Mouse (Mus musculus) retina, postnatal 1 day (tissue): ENCODE results near the gene Ankrd24.

Experiments used
- DNase-seq: peaks from one replicate; pipeline ENCODE4 v3.0.0-alpha.2; 2012

The Ankrd24 gene

GRCm38 (mm10) chr10:81605974-81606751 is 22.2 kb upstream of the Ankrd24 start, which contains the start of gene BC025920:
BC025920 (plus strand) TSS chr10:81606270.
- DNase-seq = peak; percentile 99

GRCm38 (mm10) chr10:81608308-81608707 is 20.0 kb upstream of the Ankrd24 start:
- no peak for DNase-seq

- DNase-seq = no peak
Measured at GRCm38 (mm10) chr10:81612779-81613178, 15.6 kb upstream of the Ankrd24 start.

- DNase-seq = no peak
Measured at GRCm38 (mm10) chr10:81615486-81615885, 12.9 kb upstream of the Ankrd24 start.

- DNase-seq = no peak
Measured at GRCm38 (mm10) chr10:81619976-81620375, 8.4 kb upstream of the Ankrd24 start.

GRCm38 (mm10) chr10:81620786-81621185 is 7.6 kb upstream of the Ankrd24 start:
- DNase-seq = no peak

- no peak for DNase-seq
Measured at GRCm38 (mm10) chr10:81623441-81623840, 4.9 kb upstream of the Ankrd24 start.

GRCm38 (mm10) chr10:81626101-81626993 is 2.0 kb upstream of the Ankrd24 start:
- DNase-seq = no peak

- DNase-seq = peak; percentile 97
Measured at GRCm38 (mm10) chr10:81626994-81627835, 1.1 kb upstream of the Ankrd24 start, which contains the start of gene Sirt6. Sirt6 (minus strand) TSS chr10:81627797.

- DNase-seq = no peak
Measured at GRCm38 (mm10) chr10:81627836-81628220, 512 bp upstream of the Ankrd24 start.

- peak; percentile 90 for DNase-seq
Measured at GRCm38 (mm10) chr10:81633253-81634099, 5.1 kb downstream of the Ankrd24 start.

- DNase-seq = no peak
Measured at GRCm38 (mm10) chr10:81636338-81636737, 8.0 kb downstream of the Ankrd24 start.

GRCm38 (mm10) chr10:81638101-81638500 is 9.8 kb downstream of the Ankrd24 start:
- no peak for DNase-seq

GRCm38 (mm10) chr10:81640825-81641224 is 12.5 kb downstream of the Ankrd24 start:
- peak; percentile 40 for DNase-seq

- DNase-seq = no peak
Measured at GRCm38 (mm10) chr10:81641566-81641965, 13.2 kb downstream of the Ankrd24 start.

GRCm38 (mm10) chr10:81641978-81642647 is 13.8 kb downstream of the Ankrd24 start:
- no peak for DNase-seq

- DNase-seq = no peak
Measured at GRCm38 (mm10) chr10:81642648-81643448, 14.5 kb downstream of the Ankrd24 start.

GRCm38 (mm10) chr10:81643449-81644055 is 15.2 kb downstream of the Ankrd24 start:
- DNase-seq = peak; percentile 96

GRCm38 (mm10) chr10:81644162-81644561 is 15.8 kb downstream of the Ankrd24 start:
- DNase-seq = no peak

- DNase-seq = no peak
Measured at GRCm38 (mm10) chr10:81644716-81645115, 16.4 kb downstream of the Ankrd24 start.
